Mouse (Mus musculus) R1 (cell line): ENCODE results near the gene Dhdh.
A peak's percentile ranks its signal among the peaks of the same experiment; 100 is the strongest.

Experiments used
- DNase-seq: peaks from one replicate; pipeline ENCODE4 v3.0.0-alpha.2; 2018; ENCODE audit warnings: low read depth, low spot score

Gene Dhdh

GRCm38 (mm10) chr7:45454971-45455370, 33.6 kb downstream of the Dhdh start:
- no peak for DNase-seq

- peak; percentile 90 for DNase-seq
Observed at GRCm38 (mm10) chr7:45451344-45451982, 37.1 kb downstream of the Dhdh start.

GRCm38 (mm10) chr7:45449974-45450373, 38.6 kb downstream of the Dhdh start:
- DNase-seq, result no peak

- peak; percentile 83 for DNase-seq
Observed at GRCm38 (mm10) chr7:45447325-45447990, 41.1 kb downstream of the Dhdh start.

- no peak for DNase-seq
Observed at GRCm38 (mm10) chr7:45446589-45446988, 42.0 kb downstream of the Dhdh start.

GRCm38 (mm10) chr7:45443526-45444420, 44.8 kb downstream of the Dhdh start:
- DNase-seq, result peak; percentile 58

- DNase-seq, result peak; percentile 91
Observed at GRCm38 (mm10) chr7:45437521-45438276, 50.9 kb downstream of the Dhdh start, which contains the start of gene Ruvbl2. TSS of gene Ruvbl2 (minus strand) at chr7:45438096.

- DNase-seq, result peak; percentile 88
Observed at GRCm38 (mm10) chr7:45437046-45437445, 51.6 kb downstream of the Dhdh start.

- DNase-seq, result no peak
Observed at GRCm38 (mm10) chr7:45436444-45436843, 52.2 kb downstream of the Dhdh start.

GRCm38 (mm10) chr7:45435038-45435437, 53.6 kb downstream of the Dhdh start:
- DNase-seq, result no peak

GRCm38 (mm10) chr7:45434203-45435015, 54.2 kb downstream of the Dhdh start, which contains the start of gene Gys1:
TSS of gene Gys1 (plus strand) at chr7:45434844.
- peak; percentile 100 for DNase-seq

- DNase-seq, result no peak
Observed at GRCm38 (mm10) chr7:45433835-45434202, 54.8 kb downstream of the Dhdh start.

- no peak for DNase-seq
Observed at GRCm38 (mm10) chr7:45426556-45426955, 62.0 kb downstream of the Dhdh start.

GRCm38 (mm10) chr7:45421194-45421593, 67.4 kb downstream of the Dhdh start:
- no peak for DNase-seq
